Mouse (Mus musculus) neural tube, embryonic 11.5 days (tissue): ENCODE results near the gene Ces1a. TPM values are rescaled to one million over a fixed set of nuclear protein-coding genes. Genes with fewer than 3 reads are reported as not detected.

Source experiments
- ATAC-seq: fragments of 200-750 bp; cut with Nextera tagmentation; 2 replicates; pipeline ENCODE4 v1.8.0; 2017; ENCODE audit warnings: moderate number of reproducible peaks, mild to moderate bottlenecking, moderate TSS enrichment, moderate library complexity; ENCODE audit not compliant: insufficient read depth, low FRiP score, low TSS enrichment
- DNase-seq: peaks from one replicate; pipeline ENCODE4 v3.0.0-alpha.2; 2015; ENCODE audit warnings: low spot score
- H3K27ac ChIP-seq: fragments of 300-500 bp; sonication (generic); 2 replicates; pipeline ENCODE4 v1.5.1; 2014; ENCODE audit warnings: low read depth, mild to moderate bottlenecking, low read length
- H3K27me3 ChIP-seq: fragments of 300-500 bp; sonication (generic); 2 replicates; pipeline ENCODE4 v1.6.1; 2014; ENCODE audit warnings: mild to moderate bottlenecking, low read length, mixed read lengths; ENCODE audit not compliant: control insufficient read depth, insufficient read depth
- H3K36me3 ChIP-seq: fragments of 300-500 bp; sonication (generic); 2 replicates; pipeline ENCODE4 v1.6.1; 2014; ENCODE audit warnings: mild to moderate bottlenecking, low read length, moderate library complexity, mixed read lengths; ENCODE audit not compliant: control insufficient read depth, insufficient read depth
- H3K4me1 ChIP-seq: fragments of 300-500 bp; sonication (generic); 2 replicates; pipeline ENCODE4 v1.6.1; 2014; ENCODE audit warnings: low read length, mixed read lengths; ENCODE audit not compliant: control insufficient read depth, insufficient read depth
- H3K4me2 ChIP-seq: fragments of 300-500 bp; sonication (generic); 2 replicates; pipeline ENCODE4 v1.6.1; 2014; ENCODE audit warnings: low read depth, mild to moderate bottlenecking, moderate library complexity
- H3K4me3 ChIP-seq: fragments of 300-500 bp; sonication (generic); 2 replicates; pipeline ENCODE4 v1.5.1; 2014; ENCODE audit warnings: low read depth, low read length
- H3K9ac ChIP-seq: fragments of 300-500 bp; sonication (generic); 2 replicates; pipeline ENCODE4 v1.6.1; 2014; ENCODE audit warnings: mild to moderate bottlenecking, low read length
- H3K9me3 ChIP-seq: fragments of 300-500 bp; sonication (generic); 2 replicates; pipeline ENCODE4 v1.6.1; 2016; ENCODE audit warnings: low read length; ENCODE audit not compliant: control insufficient read depth
- WGBS: fragments of 180-500 bp; shearing (Covaris S2); extraction: QIAGEN DNeasy Blood & Tissue Kit; methylation state at CpG from one replicate; pipeline ENCODE4 v1.1.7; 2014; 5-methylcytosine and 5-hydroxymethylcytosine counted together
- polyA plus RNA-seq: library from polyadenylated mRNA; unstranded; fragments of >200 nt; fragmentation: Nextera tagmentation; extraction: Ambion mirVana; gene quantifications from 2 replicates; pipeline ENCODE4 v1.2.1, GENCODE M21; 2014

The Ces1a gene
- polyA plus RNA-seq, 1 experiment from 2014 or later: not detected

GRCm38 (mm10) chr8:92972949-92973348 is 75.0 kb downstream of the Ces1a start:
- ATAC-seq: no peak
- 72% methylated on average over 5 of the region's 5 CpGs for WGBS

More at GRCm38 (mm10) chr8:92972949-92973348, 75.0 kb downstream of the Ces1a start:
- no peak for DNase-seq
- H3K4me1 ChIP-seq: no peaks in the 10 kb centered on the region
- H3K4me2 ChIP-seq: no peak overlapping the region
- no peak overlapping the region for H3K9ac ChIP-seq
- no peak overlapping the region for H3K27ac ChIP-seq
- no peak overlapping the region for H3K4me3 ChIP-seq
- no peaks in the 10 kb centered on the region for H3K9me3 ChIP-seq
- H3K36me3 ChIP-seq: no peaks in the 10 kb centered on the region
- no peaks in the 10 kb centered on the region for H3K27me3 ChIP-seq

Other genes with a start within 250 kb of the Ces1a start
- 79.8 and 90.7 TPM in 2 replicates for gene Mmp2, start 220.9 kb downstream of the Ces1a start, polyA plus RNA-seq
- 4.4 and 5.7 TPM in 2 replicates for gene Lpcat2, start 192.9 kb downstream of the Ces1a start, polyA plus RNA-seq
- 0.31 TPM in 1 of 2 replicates, not detected in the other for gene Capns2, start 146.8 kb downstream of the Ces1a start, polyA plus RNA-seq
- not detected in 2 replicates for gene Slc6a2, start 88.1 kb downstream of the Ces1a start, polyA plus RNA-seq
- not detected in 2 replicates for gene Ces1b, start 31.8 kb upstream of the Ces1a start, polyA plus RNA-seq
- not detected in 2 replicates for gene Ces1c, start 83.1 kb upstream of the Ces1a start, polyA plus RNA-seq
- gene Ces1d, start 149.6 kb upstream of the Ces1a start, polyA plus RNA-seq: 0.31 TPM in 1 of 2 replicates, not detected in the other
- not detected in 2 replicates for gene Ces1e, start 181.4 kb upstream of the Ces1a start, polyA plus RNA-seq
- gene Ces1f, start 231.6 kb upstream of the Ces1a start, polyA plus RNA-seq: not detected in 2 replicates